Mouse (Mus musculus): ENCODE measurements around the gene Pkn2.

GRCm38 (mm10) chr3:142913295-142913694, 31.5 kb upstream of the Pkn2 start:
- TF ChIP-seq POLR2A (IDR thresholded peaks at IDR 0.05; ENCODE audit: borderline replicate concordance, insufficient read depth, low read length) (no peak), CTCF (IDR thresholded peaks at IDR 0.05; ENCODE audit: borderline replicate concordance, insufficient read depth, low read depth, low read length) (no peak)

Measured in cerebellum, adult 2 months (tissue).